Mouse (Mus musculus): ENCODE results near the gene Fndc5. TPM values are rescaled to one million over a fixed set of nuclear protein-coding genes. Genes with fewer than 3 reads are reported as not detected.

The Fndc5 gene
- polyA plus RNA-seq (2012; rRNA removed): 8.6 and 9.0 TPM in 2 replicates

DNA sequence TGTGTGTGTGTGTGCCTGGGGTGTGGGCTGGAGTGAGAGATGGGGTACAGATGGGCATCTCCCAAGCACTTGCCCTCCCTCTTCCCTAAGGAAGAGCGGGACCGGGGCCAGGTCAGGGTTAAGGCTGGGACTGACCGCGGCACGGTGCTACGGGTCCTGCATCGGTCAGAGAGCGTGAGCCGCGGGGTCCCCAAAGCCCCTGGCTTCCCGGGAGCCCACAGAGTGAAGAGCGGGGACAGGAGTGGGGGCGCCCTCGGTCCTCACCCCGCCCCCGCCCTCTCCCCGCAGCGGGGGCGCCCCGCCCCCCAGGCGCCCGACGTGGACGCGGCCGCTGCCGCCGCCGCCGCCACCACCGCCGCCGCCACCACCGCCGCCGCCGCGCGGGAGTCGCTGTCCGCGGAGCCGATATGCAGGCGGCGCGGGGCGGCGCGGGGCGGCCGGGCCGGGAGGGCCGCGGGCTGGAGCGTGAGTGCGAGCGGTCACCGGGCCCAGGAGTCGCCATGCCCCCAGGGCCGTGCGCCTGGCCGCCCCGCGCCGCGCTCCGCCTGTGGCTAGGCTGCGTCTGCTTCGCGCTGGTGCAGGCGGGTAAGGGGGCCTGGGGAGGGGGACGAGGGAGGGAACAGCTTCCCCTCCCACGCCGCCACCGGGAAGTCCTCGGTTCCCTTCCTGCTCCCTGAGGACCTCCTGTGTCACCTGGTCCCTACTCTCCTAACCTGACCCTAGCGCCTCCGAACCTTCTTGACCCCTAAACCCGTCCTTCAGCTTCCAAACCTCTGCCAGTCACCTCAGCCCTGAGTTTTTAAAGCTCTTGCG lies at the start of gene Fndc5:
Gene Fndc5, plus strand, starts transcription at position 421 of the 813 bp plus-strand sequence.

DNA sequence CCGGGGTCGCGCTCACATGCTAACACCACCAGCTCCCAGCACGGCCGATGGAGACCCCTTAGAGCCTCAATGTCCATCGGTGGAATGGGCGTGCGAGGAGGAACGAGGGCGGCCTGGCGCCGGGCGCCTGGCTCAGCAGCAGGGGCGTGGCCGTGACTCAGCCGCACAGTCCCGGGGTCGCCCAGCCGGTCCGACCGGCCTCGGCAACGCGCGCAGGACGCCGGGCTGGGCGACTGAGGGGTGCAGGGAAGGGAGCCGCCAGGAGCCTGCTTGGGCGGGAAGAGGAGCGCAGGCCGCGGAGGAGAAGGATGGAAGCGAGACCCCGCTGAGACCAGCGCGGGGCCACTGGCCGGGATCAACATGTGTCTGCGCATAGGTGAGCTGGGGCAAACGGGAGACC lies 31.4 kb upstream of the Fndc5 start, which contains the start of gene Tmem54:
Gene Tmem54, plus strand, starts transcription at position 193 of the 400 bp plus-strand sequence.

DNA sequence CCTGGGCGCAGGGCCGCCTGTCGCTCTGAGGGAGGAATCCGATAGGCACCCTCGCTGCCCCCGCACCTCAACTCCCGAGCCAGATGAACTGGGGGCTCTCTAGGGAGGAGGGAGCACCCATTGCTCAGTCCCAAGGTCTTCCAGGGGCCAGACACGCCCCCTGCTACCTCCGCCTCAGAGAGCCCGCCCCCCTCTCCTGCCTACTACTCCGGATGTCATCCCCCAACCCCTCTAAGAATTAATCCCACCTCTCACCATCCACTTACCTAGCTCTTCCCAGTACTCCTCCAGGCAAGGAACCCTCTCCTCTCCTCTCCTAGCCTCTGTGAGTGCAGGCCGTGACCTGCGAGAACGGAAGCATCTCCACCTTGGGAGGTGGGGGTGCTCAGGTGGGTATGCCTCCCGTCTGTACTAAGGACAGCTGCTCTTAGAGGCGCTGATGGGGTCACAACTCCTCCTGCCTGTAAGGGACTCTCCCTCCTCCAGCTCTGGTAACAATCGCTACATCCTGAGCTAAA lies 15.2 kb upstream of the Fndc5 start, which contains the start of gene Hpca:
Gene Hpca, minus strand, starts transcription at position 468 of the 518 bp plus-strand sequence.

DNA sequence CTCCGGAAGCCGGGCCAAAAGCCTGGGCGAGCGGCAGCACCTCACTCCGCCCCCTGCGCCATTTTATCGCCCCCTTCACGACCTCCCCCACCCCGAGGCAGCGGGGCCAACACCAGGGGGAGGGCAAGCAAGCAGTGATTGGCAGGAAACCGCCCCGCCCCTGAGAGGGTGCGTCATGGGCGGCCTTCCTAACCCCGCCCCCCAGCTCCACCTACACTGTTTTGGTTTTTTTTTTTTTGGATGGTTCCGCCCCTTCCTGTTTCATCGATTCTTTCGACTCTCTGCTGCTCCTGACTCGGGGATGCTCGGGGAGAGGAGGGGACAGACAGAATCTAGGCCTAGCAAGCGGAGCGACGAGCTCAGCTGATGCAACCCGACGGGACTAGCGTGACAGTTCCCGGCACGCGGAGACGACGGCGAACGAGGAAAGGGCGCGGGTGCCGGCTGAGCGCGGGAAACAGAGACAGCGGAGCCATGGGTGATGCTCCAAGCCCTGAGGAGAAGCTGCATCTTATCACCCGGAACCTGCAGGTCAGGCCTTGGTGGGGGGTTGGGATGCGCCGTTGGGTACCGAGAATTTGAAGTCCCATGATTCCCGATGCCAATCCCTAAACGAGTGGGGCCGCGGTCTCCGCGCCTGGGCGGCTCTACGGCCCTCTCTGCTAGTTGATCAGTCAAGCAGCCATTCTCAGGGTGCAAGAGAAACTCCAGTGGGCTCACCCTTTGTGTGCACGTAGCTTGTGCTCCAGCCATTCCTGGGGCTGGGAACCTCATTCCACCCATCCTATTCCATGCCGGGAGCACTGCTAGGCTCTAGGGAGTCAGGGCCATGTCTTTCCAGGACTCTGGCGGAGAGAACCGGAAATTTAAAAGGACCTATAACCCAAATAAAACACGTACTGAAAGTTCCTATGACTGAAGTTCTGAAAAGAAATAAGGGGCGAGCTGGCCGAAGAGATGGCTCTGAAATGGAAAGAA lies 53.0 kb downstream of the Fndc5 start, which contains the start of the genes S100pbp and Yars:
Gene S100pbp, minus strand, starts transcription at position 186 of the 978 bp plus-strand sequence.
Gene Yars, plus strand, starts transcription at position 219 of the 978 bp plus-strand sequence.

Other genes with a start within 250 kb of the Fndc5 start
- gene Azin2, start 174.6 kb upstream of the Fndc5 start, polyA plus RNA-seq (2012; rRNA removed): 6.8 and 6.9 TPM in 2 replicates
- 84.7 and 88.1 TPM in 2 replicates for gene Ak2, start 145.0 kb upstream of the Fndc5 start, polyA plus RNA-seq (2012; rRNA removed)
- 103 and 113 TPM in 2 replicates for gene Rnf19b, start 78.7 kb upstream of the Fndc5 start, polyA plus RNA-seq (2012; rRNA removed)
- 336 and 579 TPM in 2 replicates for gene Tmem54, start 31.5 kb upstream of the Fndc5 start, polyA plus RNA-seq (2012; rRNA removed)
- 0.54 and 0.65 TPM in 2 replicates for gene Hpca, start 15.0 kb upstream of the Fndc5 start, polyA plus RNA-seq (2012; rRNA removed)
- 7.0 and 8.4 TPM in 2 replicates for gene S100pbp, start 52.7 kb downstream of the Fndc5 start, polyA plus RNA-seq (2012; rRNA removed)
- gene Yars, start 52.8 kb downstream of the Fndc5 start, polyA plus RNA-seq (2012; rRNA removed): 17.5 and 19.0 TPM in 2 replicates
- gene C77080, start 124.4 kb downstream of the Fndc5 start, polyA plus RNA-seq (2012; rRNA removed): 206 and 217 TPM in 2 replicates
- 2.8 TPM in 2 replicates for gene Sync, start 150.6 kb downstream of the Fndc5 start, polyA plus RNA-seq (2012; rRNA removed)
- 12.2 and 13.3 TPM in 2 replicates for gene Rbbp4, start 198.4 kb downstream of the Fndc5 start, polyA plus RNA-seq (2012; rRNA removed)
- 8.0 and 8.2 TPM in 2 replicates for gene Zbtb8os, start 198.7 kb downstream of the Fndc5 start, polyA plus RNA-seq (2012; rRNA removed)
- 9.0 and 13.0 TPM in 2 replicates for gene Zbtb8a, start 241.1 kb downstream of the Fndc5 start, polyA plus RNA-seq (2012; rRNA removed)